Mouse (Mus musculus): ENCODE data around the gene Ccdc149. TPM values are rescaled to one million over a fixed set of nuclear protein-coding genes. Genes with fewer than 3 reads are reported as not detected.
A peak's percentile ranks its signal among the peaks of the same experiment; 100 is the strongest.

Gene Ccdc149
- total RNA-seq (2021): 1 to 10 TPM; 5.7 to 6.1 TPM

DNA sequence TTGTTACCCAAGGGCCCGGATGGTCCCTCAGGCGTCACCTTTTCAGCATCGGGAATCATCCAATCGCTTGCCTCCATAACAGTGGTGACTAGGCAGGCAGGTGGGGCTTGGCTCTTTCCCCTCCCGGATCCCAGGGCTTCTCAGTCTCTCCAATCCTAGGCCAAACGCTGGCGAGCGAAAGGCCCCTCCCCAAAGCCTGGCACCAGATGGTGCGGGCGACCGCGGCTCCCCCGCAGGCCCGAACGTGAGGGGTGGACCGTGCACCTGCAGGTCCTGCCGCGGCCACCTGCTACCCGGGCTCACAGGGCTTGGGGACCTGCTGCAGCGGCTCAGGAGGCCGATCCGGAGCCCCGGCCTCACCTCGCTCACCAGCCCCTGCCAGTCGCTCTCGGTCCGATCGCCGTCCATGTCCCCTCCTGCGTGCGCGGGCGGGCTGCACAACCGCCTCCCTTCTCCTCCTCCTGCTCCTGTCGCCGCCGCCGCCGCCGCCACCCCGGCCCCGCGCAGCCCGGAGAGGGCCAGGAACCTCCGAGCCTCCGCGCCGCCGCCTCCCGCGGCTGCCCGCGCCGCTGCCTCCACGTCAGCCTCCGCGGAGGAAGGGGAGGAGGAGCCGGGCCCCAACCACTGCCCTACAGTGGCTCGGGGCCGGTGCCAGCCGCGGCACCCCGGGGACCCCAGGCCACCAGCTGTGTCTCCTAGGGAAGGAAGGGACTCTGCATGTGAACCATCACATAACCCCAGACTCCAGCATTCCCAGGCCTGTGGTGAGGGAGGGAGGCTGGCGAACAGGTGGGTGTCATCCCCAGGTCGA lies at the start of gene Ccdc149:
Gene Ccdc149, minus strand, starts transcription at position 531 of the 811 bp plus-strand sequence.
- peak; percentile 64 for DNase-seq

DNA sequence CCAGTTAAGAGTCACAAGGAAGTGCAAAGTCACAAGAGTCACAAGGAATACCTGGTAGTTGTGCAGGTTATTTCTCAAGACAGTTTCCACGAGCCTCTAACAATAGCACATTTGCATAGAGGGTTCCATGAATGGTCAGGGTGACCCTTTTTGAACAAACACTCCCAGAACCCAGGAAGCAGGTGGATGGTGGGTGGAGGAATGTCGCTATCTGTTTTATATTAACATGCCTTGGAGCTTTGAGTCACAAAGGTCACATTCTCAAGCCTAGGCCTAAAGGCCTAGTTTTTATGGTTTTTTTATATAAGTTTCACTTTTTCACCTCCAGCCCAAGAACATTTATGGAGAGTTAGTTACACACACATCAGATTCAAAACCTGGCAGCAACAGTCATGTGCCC lies 48.6 kb upstream of the Ccdc149 start:
- DNase-seq: no peak

DNA sequence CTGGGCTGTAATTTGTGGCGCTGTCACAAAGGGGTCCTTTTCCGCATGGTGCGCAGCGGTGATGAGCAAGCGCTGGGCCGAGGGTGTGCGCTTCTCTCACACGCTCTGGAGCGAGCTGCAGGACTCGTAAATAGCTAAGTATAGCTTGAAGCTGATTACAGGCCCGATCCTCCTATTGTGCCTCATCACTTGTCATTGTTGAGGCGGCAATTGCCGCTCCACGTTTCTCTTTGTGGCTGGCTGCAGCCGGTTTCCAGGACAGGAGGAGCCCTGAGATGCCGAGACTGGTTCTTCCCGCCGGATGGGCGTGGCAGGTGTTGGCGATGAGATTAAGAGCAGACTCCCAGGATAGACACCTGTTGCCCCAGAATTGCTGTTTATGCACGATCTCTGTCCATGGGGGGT lies 44.8 kb upstream of the Ccdc149 start:
- DNase-seq: no peak

DNA sequence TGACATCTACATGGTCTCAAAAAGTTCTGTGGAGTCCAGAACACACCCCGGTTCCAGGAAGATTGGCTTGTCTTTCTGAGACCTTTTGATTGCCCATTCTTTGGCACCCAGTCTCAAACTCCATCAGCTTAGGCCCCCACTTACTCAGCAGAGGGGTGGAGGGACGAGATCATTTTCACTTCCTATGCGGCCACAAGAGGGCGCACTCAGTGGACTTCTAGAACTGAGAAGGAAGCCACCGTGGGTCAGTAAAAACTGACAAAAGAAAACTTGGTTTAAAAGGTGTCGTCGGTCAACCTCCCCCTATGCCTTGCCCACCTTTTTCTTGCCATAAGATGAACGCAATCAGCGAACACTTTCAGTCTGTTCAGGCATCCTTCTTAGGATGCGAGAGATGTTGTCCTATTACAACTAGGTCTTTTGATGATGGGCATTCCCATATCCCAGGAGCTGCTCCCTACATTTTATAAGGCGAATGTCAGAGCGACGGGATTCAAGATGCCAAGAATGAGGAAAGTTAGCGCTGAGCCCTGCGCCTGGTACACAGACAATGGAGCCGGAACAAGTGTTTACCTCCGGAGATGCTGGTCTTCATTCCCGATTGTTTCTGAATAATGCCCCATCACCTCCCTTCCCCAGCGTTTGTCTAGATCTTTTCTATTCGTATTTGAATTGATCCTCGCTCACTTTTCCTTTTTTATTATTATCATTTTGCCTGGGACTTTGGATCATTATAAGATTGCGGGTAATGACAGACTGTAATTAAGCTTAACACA lies 44.1 kb upstream of the Ccdc149 start:
- peak; percentile 81 for DNase-seq

DNA sequence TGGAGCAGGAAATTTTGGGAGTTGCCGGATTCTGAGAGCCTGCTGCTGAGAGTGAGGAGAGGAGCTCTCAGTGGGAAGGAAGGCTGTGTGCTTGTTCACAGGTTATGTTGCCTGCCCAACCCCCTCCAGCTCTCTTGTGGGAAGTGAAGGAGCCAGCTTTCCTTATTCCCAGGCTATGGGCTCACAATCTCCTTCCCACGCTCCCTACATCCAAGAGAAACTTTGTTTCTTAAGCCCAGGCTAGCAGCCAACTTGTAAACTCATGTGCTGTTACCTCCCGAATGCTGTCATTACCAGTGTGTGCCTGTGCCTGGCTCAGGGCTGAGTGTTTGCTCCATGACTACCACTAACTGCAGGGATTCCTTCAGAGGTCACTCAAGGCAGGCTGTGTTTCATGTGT lies 39.8 kb upstream of the Ccdc149 start:
- DNase-seq: no peak

DNA sequence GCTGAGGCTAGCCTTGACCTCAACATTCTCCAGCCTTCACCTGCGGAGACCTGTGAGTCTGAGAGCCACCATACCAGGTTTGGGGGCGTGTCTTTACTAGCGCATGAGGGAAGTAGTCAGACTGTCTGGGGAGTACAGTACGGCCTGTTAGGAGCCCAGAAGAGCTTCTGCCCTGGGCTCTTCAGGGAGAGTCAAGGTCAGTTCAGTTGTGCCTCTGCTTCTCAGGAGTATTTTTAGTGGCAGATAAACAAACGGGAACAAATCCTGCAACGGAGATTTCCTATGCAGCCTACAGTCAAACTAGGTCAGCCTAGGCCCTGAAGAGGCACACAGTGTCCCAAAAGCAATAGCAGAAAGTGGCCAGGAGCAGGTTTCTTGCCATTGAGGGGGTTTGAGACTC lies 38.1 kb upstream of the Ccdc149 start:
- DNase-seq: peak; percentile 13

DNA sequence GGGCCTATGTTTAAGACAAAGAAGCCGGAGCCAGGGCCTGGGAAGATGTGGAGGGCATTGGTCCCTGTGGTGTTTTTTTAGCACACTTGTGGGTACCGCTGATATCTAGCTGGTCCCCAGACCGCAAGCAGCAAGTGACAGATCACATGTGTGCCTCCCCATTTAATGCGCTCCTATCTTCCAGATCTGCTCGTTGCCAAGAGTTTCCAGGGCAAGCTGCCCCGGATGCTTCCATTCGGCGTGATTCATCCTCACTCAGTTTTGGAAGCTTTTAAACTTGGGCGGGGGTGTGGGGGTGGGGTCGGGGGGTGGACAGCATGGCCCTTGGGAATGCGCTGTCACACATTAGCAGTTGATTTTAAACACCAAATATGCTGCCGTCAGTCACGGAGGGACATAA lies 33.3 kb upstream of the Ccdc149 start:
- no peak for DNase-seq

DNA sequence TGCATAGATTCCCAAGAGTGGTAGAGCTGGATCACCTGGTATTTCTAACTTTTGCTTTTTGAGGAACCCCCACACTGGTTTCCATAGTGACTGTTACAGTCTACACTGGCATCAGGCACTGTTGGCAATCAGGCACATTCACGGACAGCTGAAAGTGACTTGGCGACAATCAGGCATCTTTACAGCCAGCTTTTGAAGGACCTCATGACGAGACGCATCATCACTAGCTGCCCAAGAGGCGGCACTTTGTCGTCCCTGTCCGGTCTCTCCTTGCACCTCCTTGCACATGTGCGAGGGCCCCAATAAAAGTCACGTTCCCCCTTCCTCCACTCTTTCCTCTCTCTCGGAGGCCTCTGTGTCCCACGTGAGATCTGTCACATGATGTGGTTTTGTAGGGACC lies 32.8 kb upstream of the Ccdc149 start:
- DNase-seq: no peak

DNA sequence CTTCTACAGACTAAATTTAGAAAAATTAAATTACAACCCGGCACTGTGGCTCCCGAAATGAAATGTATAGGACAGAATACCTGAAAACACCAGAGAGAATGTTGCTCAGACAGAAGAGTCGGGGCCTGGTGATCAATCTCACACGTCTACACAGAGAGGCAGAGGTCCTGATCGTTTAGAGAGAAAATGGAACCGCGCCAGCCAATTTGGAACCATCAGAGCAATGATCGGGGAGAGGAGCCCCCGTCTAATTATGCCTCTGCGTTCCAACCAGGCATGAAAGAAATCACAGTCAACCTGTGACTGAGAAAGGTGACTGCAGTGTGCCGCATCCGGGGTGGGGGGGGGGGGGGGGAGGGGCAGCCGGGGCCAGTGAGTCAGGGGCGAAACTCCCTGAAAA lies 24.4 kb upstream of the Ccdc149 start:
- no peak for DNase-seq

DNA sequence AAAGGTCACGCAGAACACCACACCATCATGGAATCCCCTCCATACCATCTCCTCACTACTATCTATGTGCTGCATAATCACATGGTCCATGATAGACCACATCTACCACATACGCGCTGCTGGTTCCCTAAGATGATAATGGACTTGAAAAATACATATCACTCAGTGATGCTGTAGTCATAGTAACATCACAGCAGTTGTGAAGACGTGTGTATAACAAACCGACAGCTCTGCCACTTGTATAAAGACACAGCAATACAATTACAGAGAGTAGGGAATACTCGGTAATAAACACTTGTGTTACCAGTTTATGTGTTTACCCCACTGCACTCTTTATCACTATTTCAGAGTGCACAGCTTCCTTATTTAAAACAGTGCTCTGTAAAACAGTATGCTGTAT lies 20.2 kb upstream of the Ccdc149 start:
- DNase-seq: no peak

DNA sequence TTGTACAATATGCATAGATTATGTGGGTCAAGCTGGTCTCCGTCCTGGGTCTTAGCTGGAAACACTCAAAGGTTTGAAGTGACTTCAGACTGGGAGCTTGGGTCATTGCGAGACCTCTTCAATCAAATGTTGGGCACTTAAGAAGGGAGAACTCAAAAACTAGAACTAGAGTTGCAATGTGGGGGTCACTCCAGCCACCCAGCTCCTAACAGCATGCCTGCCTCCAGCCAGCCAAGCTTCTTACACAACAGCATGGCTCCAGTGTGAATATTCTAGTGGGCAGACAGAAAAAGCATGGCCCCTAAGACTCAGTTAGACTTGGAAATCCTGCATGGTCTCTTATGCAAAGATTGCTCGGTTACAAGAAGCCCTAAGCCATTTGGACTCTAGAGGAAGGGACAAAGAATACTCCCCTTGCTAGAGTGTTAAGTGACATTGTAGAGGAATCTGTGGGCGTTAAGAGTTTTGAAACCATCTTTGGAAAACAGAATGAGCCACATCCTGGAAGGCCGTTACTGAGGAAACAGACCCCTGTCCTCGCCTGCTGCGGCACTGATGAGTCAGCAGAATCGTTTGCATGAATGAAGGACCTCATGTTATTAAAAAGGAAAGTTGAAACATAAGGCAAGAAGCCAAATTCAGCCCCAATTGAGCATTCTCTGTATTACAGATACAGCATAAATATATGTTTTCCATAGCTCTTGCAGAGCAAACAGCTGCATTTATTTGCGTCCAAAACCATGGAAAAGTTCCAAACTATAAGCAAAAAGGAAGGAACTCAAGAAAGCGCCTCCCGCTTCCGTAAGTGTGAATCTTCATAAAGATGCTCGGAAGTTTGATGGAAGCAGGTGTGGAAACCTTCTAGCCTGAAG lies 16.5 kb upstream of the Ccdc149 start:
- no peak for DNase-seq

DNA sequence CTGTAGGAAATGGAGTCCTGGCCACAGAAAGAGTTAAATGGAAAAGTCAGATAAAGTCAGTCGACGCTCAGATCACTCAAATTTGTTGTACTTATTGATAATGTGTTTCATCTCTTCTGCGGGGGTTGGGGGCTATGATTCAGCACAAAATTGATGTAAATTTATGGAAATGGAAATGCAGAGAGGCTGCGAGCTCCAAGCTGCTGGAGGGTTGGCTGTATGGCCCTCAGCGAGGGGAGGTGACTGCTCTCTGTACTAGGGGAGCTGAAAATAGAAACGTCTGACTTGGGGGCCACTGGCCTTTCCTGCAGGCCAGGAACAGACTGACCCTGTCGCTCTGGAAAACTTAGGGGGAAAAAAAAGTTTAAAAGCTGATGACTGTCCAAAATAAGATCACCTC lies 5.5 kb upstream of the Ccdc149 start:
- peak; percentile 7 for DNase-seq

DNA sequence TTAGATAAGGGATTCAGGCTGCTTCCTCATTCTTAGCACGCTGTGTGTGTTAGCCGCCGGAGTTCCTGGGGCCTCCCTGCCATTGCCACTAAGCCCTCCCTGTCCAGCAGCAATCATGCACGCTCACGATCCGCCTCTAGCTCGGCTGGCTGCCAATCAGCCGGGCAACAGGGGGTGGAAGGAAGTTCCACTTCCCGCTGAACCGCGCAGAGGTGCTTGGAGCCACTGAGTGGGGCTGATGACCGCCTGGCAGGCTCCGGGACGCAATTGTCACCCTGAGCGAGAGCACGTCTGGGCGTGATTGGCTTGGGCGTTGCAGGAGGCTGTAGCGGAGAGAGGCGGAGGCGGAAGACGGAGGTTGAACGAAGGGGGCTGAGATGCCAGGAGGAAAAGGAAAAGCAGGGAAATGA lies 5.0 kb upstream of the Ccdc149 start:
- peak; percentile 93 for DNase-seq

DNA sequence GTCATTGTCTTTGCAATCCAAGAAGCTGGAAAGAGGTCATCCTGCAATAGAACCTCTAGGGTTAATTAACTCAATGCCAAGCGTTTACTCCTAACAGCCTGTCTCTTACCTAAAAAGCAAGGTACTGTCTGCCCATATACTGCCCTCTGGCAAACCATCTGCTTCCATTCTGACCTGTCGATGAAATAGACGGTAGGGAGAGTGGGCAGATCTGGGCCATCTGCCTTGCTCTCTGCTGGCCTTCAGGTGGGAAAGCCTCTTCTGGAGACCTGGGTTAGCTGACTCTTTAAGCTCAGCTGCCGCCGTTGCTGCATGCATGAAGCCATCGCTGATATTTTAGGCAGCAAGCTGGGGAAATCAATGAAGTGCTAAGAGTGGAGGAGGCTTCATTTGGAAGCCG lies 2.7 kb upstream of the Ccdc149 start:
- DNase-seq: no peak

DNA sequence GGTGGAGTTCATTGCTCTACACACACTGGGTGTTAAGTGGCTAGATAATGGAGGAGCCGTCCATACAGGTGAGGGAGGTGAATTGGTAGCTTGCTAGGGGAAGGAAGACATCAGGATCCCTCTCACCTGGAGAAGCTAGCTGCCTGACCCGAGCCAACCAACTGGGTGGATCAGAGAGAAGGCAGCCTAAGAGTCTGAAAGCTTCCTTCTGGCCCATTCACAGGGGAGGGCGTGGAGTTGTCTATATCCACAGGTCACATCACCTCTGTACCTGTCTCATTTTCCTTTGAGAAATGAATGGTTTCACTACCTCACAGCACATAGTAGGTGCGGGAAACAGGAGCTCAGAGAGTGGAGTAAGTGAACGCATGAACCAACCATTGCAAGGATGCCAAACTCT lies 770 bp downstream of the Ccdc149 start:
- DNase-seq: no peak

DNA sequence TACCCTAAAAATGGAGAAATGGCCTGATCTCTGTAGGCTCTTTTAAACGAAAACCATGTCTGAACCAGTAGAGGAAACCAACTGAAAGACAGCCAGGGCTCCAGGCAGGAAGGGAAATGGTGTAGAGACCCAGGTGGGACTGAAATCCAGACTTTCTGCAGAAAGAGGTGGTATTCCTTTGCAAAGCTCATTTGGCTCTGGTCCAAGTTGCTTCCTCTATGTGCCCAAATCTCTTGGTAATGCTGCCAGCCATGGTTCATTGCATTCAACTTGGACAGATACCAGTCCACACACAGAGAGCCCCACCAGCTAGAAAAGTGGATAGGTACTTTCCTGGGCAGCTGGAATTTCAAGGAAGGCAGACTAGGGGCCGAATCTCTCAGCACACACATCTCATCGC lies 3.5 kb downstream of the Ccdc149 start:
- no peak for DNase-seq

DNA sequence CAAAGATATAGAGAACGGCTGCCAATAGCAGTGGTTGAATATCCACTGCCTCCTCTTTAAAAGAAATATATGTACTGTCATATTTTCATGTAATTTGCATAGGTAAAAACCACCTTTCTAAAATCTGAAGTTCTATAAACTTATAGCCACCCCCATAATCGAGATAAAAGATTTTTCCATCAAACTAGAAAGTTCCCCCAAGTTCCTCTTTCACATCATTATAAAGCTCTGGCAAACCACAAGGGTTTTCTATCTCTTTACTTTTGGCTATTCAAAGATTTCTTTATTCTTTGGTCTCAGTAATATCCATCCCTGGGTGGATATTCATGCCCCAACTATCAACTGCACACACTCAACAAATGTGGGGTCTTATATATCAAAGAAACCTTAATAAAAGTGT lies 8.9 kb downstream of the Ccdc149 start:
- no peak for DNase-seq

DNA sequence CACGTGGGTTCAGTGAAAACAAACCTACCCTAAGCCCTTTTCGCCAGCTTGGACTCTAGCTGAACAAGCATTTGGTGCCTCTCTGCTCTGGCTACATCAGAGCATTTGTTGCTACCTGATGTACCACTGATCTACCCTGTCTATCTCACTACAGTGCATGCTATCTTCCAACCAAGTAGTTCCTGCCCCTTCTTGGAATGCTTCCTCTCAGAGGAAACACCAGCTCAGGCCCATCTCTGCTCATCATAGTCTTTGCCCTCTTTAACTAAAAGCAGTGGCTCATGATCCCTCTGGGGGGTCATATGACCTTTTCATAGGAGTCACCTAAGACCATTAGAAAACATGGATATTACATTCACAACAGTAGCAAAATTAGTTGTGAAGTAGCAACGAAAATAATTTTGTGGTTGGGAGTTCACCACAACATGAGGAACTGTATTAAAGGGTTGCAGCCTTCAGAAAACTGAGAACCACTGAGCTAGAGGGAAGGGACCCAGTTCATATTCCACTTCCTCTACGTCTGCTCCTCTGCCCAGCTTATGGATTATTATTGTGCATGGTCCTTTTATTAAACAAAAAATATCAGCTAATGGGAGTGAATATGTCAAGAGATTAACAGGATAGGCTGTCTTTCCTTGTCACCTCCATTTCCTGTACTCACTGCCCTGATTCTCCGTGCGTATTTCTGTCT lies 9.7 kb downstream of the Ccdc149 start:
- no peak for DNase-seq

DNA sequence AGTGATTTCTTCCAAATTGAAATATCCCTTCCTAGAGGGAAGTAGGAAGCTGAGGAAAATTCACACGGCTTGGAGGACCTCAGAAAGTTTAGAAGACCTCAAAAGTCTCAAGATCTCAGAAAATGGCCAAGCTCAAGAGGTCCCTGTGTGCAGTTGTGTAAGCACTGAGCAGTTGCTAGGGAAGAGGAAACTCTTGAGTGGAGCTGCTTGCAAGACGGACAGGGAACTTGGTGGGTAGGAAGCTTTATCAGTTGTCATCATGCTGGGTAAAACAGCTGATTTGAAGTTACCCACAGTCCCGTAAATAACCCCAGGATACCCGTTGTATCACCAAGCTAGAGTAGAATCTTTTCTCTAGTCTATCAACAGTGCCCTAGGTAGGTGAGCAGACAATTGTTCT lies 12.0 kb downstream of the Ccdc149 start:
- DNase-seq: no peak

DNA sequence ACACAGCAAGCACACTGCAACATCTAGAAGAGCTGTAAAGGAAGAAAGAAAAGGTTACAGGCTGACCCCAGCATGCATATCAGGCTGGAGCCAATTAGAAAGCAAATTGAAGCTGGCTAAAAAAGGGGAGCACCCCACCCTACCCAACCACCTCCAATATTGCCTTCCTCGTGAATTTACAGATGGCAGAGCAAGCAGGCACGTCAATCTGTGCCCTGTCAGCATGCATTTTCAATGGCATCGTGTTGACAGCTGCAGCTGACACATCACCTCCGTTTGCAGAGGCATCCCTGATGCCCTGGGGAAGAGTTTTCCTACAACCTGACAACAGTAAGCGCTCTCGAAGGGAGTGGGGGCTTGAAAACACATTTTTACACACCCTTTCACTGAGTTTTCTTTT lies 14.2 kb downstream of the Ccdc149 start:
- DNase-seq: no peak

DNA sequence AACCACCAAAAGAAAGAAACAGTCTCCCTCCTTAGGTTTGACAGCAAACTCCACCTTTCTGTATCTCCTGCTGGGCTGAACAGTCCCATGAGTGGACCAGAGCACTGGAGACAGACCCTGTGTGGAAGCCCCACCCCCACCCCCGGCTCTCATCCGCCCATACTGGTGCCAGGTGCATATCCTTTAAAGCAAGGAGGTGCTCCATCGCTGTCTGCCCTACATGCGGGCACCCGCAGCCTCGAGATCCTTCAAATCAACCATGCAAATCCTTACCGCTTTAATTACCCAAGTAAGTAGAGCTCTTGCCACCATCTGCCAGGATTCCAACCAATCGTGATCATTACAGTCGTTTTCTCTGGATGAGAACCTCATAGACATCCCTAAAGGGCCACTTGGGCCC lies 20.5 kb downstream of the Ccdc149 start:
- DNase-seq: no peak

DNA sequence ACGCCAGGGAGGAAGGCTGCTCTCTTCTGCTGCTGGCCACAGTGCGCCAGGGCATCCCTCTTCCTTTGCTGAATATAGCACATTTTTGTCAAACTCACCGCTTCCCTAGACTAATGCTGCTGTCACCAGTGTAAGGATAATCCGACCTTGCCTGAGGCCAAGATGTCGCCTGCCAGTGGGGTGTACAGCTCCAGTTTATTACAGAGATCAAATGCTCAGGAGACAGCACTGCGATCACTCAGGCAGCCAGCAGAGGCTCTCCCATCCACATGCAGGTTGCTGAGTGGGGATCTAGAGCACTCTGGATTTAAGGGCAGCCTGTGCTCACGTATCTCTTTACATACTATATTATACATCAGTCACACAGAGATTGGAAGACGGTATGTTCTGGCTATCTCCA lies 22.1 kb downstream of the Ccdc149 start:
- DNase-seq: no peak

Measured in heart, postnatal 4 days (tissue).